Mouse (Mus musculus) thymus, adult 2 months (tissue): ENCODE data around the gene Car11. TPM values are rescaled to one million over a fixed set of nuclear protein-coding genes. Genes with fewer than 3 reads are reported as not detected.
A peak's percentile ranks its signal among the peaks of the same experiment; 100 is the strongest.

Source experiments
- DNase-seq: peaks from one replicate; pipeline ENCODE4 v3.0.0; 2021
- H3K27ac ChIP-seq: fragments of 200-500 bp; 2 replicates; pipeline ENCODE4 v1.5.1; 2012; ENCODE audit warnings: low read length, control low read depth; ENCODE audit not compliant: control insufficient read depth, insufficient read depth
- H3K27me3 ChIP-seq: fragments of 200-500 bp; 2 replicates; pipeline ENCODE4 v1.6.1; 2012; ENCODE audit warnings: mild to moderate bottlenecking, low read length, moderate library complexity, mixed read lengths; ENCODE audit not compliant: control insufficient read depth, insufficient read depth
- H3K36me3 ChIP-seq: fragments of 200-500 bp; 2 replicates; pipeline ENCODE4 v1.6.1; 2012; ENCODE audit warnings: mild to moderate bottlenecking, low read length, moderate library complexity; ENCODE audit not compliant: control insufficient read depth, insufficient read depth
- H3K4me1 ChIP-seq: fragments of 200-500 bp; replicated peaks from 2 replicates; pipeline ENCODE4 v1.6.1; 2012; ENCODE audit warnings: low read length; ENCODE audit not compliant: control insufficient read depth, insufficient read depth
- H3K4me3 ChIP-seq: fragments of 200-500 bp; 2 replicates; pipeline ENCODE4 v1.5.1; 2012; ENCODE audit warnings: mild to moderate bottlenecking, low read length, control low read depth, moderate library complexity; ENCODE audit not compliant: control insufficient read depth, insufficient read depth
- CTCF ChIP-seq: fragments of 200-500 bp; IDR thresholded peaks from 2 replicates; pipeline ENCODE4 v1.5.1; 2012; ENCODE audit warnings: mild to moderate bottlenecking, control low read depth, low read length, moderate library complexity, borderline replicate concordance; ENCODE audit not compliant: control insufficient read depth, poor library complexity, insufficient read depth; ENCODE audit errors: extremely low read depth
- POLR2A ChIP-seq: fragments of 200-500 bp; IDR thresholded peaks from 2 replicates; pipeline ENCODE4 v1.6.1; 2012; ENCODE audit warnings: mild to moderate bottlenecking, low read length, control low read depth, moderate library complexity; ENCODE audit not compliant: control insufficient read depth, poor library complexity, insufficient read depth; ENCODE audit errors: extremely low read depth
- WGBS: fragments of 180-500 bp; shearing (Covaris S2); methylation state at CpG from one replicate; pipeline ENCODE4 v1.1.7; 2018; 5-methylcytosine and 5-hydroxymethylcytosine counted together
- polyA plus RNA-seq: library from polyadenylated mRNA; depleted of rRNA; stranded (reverse); fragments of >200 nt; gene quantifications from 2 replicates; pipeline ENCODE4 v1.2.3, GENCODE M21; 2012

Car11 gene
- polyA plus RNA-seq, 1 experiment = 2.7 TPM

DNA sequence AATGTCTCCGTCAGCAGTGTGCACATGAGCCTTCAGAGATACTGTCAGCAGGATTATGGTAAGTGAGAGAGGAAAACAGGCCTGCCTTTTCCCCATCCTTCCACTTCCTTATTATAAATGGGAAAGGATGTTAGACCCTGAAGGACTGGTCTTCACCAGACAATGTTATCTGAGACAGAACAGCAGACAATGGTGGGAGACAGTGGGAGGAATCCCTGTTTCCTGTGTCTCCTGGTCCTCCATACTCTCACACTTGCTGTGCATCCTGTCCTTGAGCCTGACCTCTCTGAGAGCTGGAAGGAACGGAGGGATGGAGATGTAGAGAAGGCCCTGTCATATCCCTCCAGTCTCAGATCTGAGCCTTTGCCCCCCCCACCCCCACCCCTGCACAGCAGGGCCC lies 7.3 kb upstream of the Car11 start:
- WGBS = 92% methylated on average over 2 of the region's 2 CpGs
- TF ChIP-seq CTCF (no peak), POLR2A (no peak)
- no peaks in the 10 kb centered on the region for H3K27me3 ChIP-seq
- H3K36me3 ChIP-seq = no peaks in the 10 kb centered on the region
- H3K27ac ChIP-seq = no peak overlapping the region
- H3K4me1 ChIP-seq = peaks cover 6% of the 10 kb centered on the region; the same call in 1 of the 2 replicates
- no peak for DNase-seq
- H3K4me3 ChIP-seq = no peak overlapping the region

DNA sequence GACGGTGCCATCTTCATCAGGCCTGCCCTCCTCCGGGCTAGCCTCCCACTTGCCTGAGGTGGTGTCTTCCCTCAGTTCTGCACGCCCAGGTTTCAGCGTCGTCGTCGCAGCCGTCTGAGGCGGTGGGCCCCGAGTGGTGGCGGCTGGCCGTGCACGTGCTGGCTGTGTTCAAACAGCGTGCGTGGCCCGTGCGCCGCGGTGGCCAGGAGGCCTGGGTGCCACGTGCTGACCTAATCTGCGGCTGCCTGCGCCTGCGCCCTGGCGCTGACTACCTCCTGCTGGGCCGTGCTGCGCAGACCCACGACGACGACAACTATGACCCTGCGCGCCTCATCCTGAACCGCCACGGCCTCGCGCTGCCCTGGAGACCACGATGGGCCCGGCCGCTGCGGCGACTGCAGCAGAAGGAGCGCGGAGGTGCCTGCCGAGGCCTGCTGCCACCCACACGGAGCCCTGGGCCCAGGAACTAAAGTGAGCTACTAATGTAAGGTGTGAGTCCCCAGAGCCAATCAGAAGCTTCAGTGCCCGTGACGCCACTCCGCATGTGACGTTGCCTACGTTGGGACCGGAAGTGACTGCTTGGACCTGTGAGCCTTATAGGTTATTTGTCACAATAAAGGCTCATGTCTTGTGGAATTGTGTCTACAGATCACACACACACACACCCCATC lies 5.6 kb upstream of the Car11 start, which contains the start of gene Sec1:
TSS of gene Sec1 (minus strand) at position 482 of the 671 bp plus-strand sequence.
- TF ChIP-seq POLR2A = no peak
- TF ChIP-seq CTCF = no peak
- Histone ChIP-seq H3K4me3 (no peak within 1 kb of the TSS), H3K36me3 (no peaks in the 10 kb centered on the region), H3K4me1 (peaks cover 6% of the 10 kb centered on the region; the same call in 1 of the 2 replicates), H3K27ac (no peak within 1 kb of the TSS), H3K27me3 (peaks cover under 1% of the 10 kb centered on the region; the same call in 1 of the 2 replicates)
- DNase-seq = no peak
- 97% methylated on average over 50 of the region's 50 CpGs for WGBS

- 6% methylated on average over 6 of the region's 6 CpGs for WGBS
- H3K27ac ChIP-seq = no peak overlapping the region
Measured at GRCm38 (mm10) chr7:45695098-45695497, 4.5 kb upstream of the Car11 start.

GRCm38 (mm10) chr7:45697894-45698293 lies 1.7 kb upstream of the Car11 start:
- Histone ChIP-seq H3K27ac (no peak overlapping the region), H3K36me3 (no peaks in the 10 kb centered on the region), H3K27me3 (peaks cover 16% of the 10 kb centered on the region; the same call in 1 of the 2 replicates), H3K4me1 (peaks cover 18% of the 10 kb centered on the region), H3K4me3 (no peak overlapping the region)
- TF ChIP-seq CTCF (no peak), POLR2A (no peak)
- WGBS = 90% methylated on average over 7 of the region's 7 CpGs
- DNase-seq = no peak

More at GRCm38 (mm10) chr7:45695098-45695497, 4.5 kb upstream of the Car11 start:
- H3K4me3 ChIP-seq = no peak overlapping the region
- H3K36me3 ChIP-seq = no peaks in the 10 kb centered on the region
- TF ChIP-seq POLR2A (no peak), CTCF (no peak)
- DNase-seq = no peak
- H3K27me3 ChIP-seq = peaks cover 11% of the 10 kb centered on the region; the same call in 1 of the 2 replicates
- peaks cover 12% of the 10 kb centered on the region for H3K4me1 ChIP-seq

GRCm38 (mm10) chr7:45700301-45701015 lies 815 bp downstream of the Car11 start:
- no peaks in the 10 kb centered on the region for H3K36me3 ChIP-seq
- no peak overlapping the region for H3K27ac ChIP-seq
- no peak overlapping the region for H3K4me3 ChIP-seq
- 4% methylated on average over 20 of the region's 20 CpGs for WGBS
- DNase-seq = peak; percentile 78
- H3K4me1 ChIP-seq = peaks cover 24% of the 10 kb centered on the region
- TF ChIP-seq POLR2A = no peak
- TF ChIP-seq CTCF = no peak
- H3K27me3 ChIP-seq = peaks cover 16% of the 10 kb centered on the region; the same call in 1 of the 2 replicates

DNA sequence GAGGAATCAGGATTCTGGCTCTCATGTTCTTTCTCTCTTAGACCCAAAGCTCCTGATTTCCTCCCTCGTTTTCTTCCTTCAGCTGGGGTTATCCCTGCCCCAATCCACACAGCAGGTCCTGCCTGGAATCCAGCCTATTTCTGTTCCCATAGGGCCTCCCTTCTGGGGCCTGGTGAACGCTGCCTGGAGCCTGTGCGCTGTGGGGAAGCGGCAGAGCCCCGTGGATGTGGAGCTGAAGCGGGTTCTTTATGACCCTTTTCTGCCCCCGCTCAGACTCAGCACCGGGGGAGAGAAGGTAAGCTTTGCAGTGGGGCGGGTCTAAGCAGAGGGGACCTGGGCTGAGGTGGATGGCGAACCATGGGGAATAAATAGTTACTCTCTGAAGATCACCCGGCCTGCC lies 1.4 kb downstream of the Car11 start:
- Histone ChIP-seq H3K27me3 (peaks cover 16% of the 10 kb centered on the region; the same call in 1 of the 2 replicates), H3K27ac (no peak overlapping the region), H3K36me3 (no peaks in the 10 kb centered on the region), H3K4me3 (no peak overlapping the region), H3K4me1 (peaks cover 29% of the 10 kb centered on the region)
- 58% methylated on average over 11 of the region's 11 CpGs for WGBS
- TF ChIP-seq POLR2A (no peak), CTCF (no peak)
- no peak for DNase-seq
